ENCODE assay signal across 8 mouse cellular contexts in genomic region chr5:120567761-120568211, GRCm38 (mm10). TPM values are rescaled to one million over a fixed set of nuclear protein-coding genes. Genes with fewer than 3 reads are reported as not detected.
DNase-seq lines count a peak whose midpoint lies in the region; ATAC-seq and TF ChIP-seq lines count a peak whose summit lies in the region.

No protein-coding gene starts in this region.

- H3K4me2 ChIP-seq in lung, postnatal 0 days (replicated peaks; ENCODE audit: low read depth, low read length) = no peak overlapping the region
- peak overlapping the region; percentile 5; the same call in 1 of the 2 replicates for H3K4me2 ChIP-seq in intestine, embryonic 15.5 days (replicated peaks)

- H3K4me1 ChIP-seq in lung, postnatal 0 days (ENCODE audit: insufficient read depth, low read depth, low read length) = peaks cover 22% of the 10 kb centered on the region
- H3K4me1 ChIP-seq in intestine, embryonic 15.5 days (replicated peaks) = peaks cover 78% of the 10 kb centered on the region
- peaks cover 51% of the 10 kb centered on the region for H3K4me1 ChIP-seq in small intestine, adult 2 months (ENCODE audit: control insufficient read depth, insufficient read depth, insufficient read length, low read length)

- DNase-seq in cerebellum, adult 11 months = peak; percentile 54
- no peak for DNase-seq in lung, postnatal 0 days (ENCODE audit: low spot score)
- no peak for DNase-seq in lung, postnatal 36 days
- no peak for DNase-seq in MN1 (ENCODE audit: low spot score)

- no peaks in the 10 kb centered on the region for H3K27me3 ChIP-seq in lung, postnatal 0 days (replicated peaks; ENCODE audit: insufficient read depth, low read length)
- H3K27me3 ChIP-seq in intestine, embryonic 15.5 days (replicated peaks) = no peaks in the 10 kb centered on the region
- H3K27me3 ChIP-seq in small intestine, adult 2 months (ENCODE audit: control insufficient read depth, insufficient read depth, low read length) = no peaks in the 10 kb centered on the region

- no peak for ATAC-seq in cerebellum, adult (ENCODE audit: insufficient number of reproducible peaks, low FRiP score, low TSS enrichment)
- ATAC-seq in lung, postnatal 0 days = no peak
- no peak for ATAC-seq in intestine, embryonic 15.5 days
- ATAC-seq in monocyte, adult 5-6 weeks (replicated peaks; ENCODE audit: insufficient number of reproducible peaks, low FRiP score, low TSS enrichment, poor library complexity, severe bottlenecking) = no peak

- no peaks in the 10 kb centered on the region for H3K9me3 ChIP-seq in lung, postnatal 0 days (ENCODE audit: low read length)
- no peaks in the 10 kb centered on the region for H3K9me3 ChIP-seq in intestine, embryonic 15.5 days

- H3K36me3 ChIP-seq in lung, postnatal 0 days (ENCODE audit: insufficient read depth, low read length) = no peaks in the 10 kb centered on the region
- H3K36me3 ChIP-seq in intestine, embryonic 15.5 days = no peaks in the 10 kb centered on the region
- H3K36me3 ChIP-seq in small intestine, adult 2 months (ENCODE audit: control insufficient read depth, insufficient read depth, low read length) = no peaks in the 10 kb centered on the region; the same call in 1 of the 2 replicates

- 0 out of 2 replicates have a peak overlapping the region, but pooled peaks have one; percentile 51 for H3K27ac ChIP-seq in lung, postnatal 0 days (ENCODE audit: low read length)
- peak overlapping the region; percentile 76 for H3K27ac ChIP-seq in intestine, embryonic 15.5 days
- H3K27ac ChIP-seq in small intestine, adult 2 months (ENCODE audit: insufficient read depth, low read depth, low read length) = peak overlapping the region; percentile 9; the same call in 1 of the 2 replicates

- TF ChIP-seq POLR2A in small intestine, adult 2 months (IDR thresholded peaks at IDR 0.05; ENCODE audit: low read depth, low read length) = no peak

- no peak overlapping the region for H3K9ac ChIP-seq in lung, postnatal 0 days (replicated peaks; ENCODE audit: low read depth)
- peak overlapping the region; percentile 8; the same call in 1 of the 2 replicates for H3K9ac ChIP-seq in intestine, embryonic 15.5 days

- WGBS in lung, postnatal 0 days = 70% methylated on average over 14 of the region's 14 CpGs
- WGBS in intestine, embryonic 15.5 days = 52% methylated on average over 14 of the region's 14 CpGs
- WGBS in small intestine, adult 2 months = 86% methylated on average over 14 of the region's 14 CpGs

- H3K4me3 ChIP-seq in lung, postnatal 0 days (ENCODE audit: low read depth, low read length) = no peak overlapping the region
- H3K4me3 ChIP-seq in intestine, embryonic 15.5 days (replicated peaks) = no peak overlapping the region
- no peak overlapping the region for H3K4me3 ChIP-seq in small intestine, adult 2 months (ENCODE audit: low read depth, low read length)

- TF ChIP-seq EP300 in lung, postnatal 0 days (IDR thresholded peaks at IDR 0.05) = no peak

- no peak for TF ChIP-seq CTCF in lung, postnatal 0 days (IDR thresholded peaks at IDR 0.05)
- TF ChIP-seq CTCF in small intestine, adult 2 months (IDR thresholded peaks at IDR 0.05; ENCODE audit: extremely low read depth, insufficient read length, insufficient replicate concordance, low read depth, low read length) = no peak

RNA-seq across cellular contexts. Expression of gene Tpcn1, which starts 20.7 kb away (rescaled TPM):
- polyA plus RNA-seq in lung, postnatal 0 days (2015; fragmentation: Nextera tagmentation; extraction: Ambion mirVana) = 17.5 and 19.7 TPM in 2 replicates
- 25.3 and 26.8 TPM in 2 replicates for polyA plus RNA-seq in intestine, embryonic 15.5 days (2015; fragmentation: Nextera tagmentation; extraction: Ambion mirVana)
- 48.5 and 115 TPM in 2 replicates for polyA plus RNA-seq in small intestine, adult 2 months (2012; rRNA removed)
- total RNA-seq in monocyte, adult 5-6 weeks (2017) = 8.1 to 8.8 TPM (median 8.5 TPM) in 3 replicates

RNA-seq across cellular contexts. Expression of gene Iqcd, which starts 21.0 kb away (rescaled TPM):
- polyA plus RNA-seq in lung, postnatal 0 days (2015; fragmentation: Nextera tagmentation; extraction: Ambion mirVana) = 1.7 and 2.0 TPM in 2 replicates
- polyA plus RNA-seq in intestine, embryonic 15.5 days (2015; fragmentation: Nextera tagmentation; extraction: Ambion mirVana) = 0.28 and 0.40 TPM in 2 replicates
- 0.15 and 0.25 TPM in 2 replicates for polyA plus RNA-seq in small intestine, adult 2 months (2012; rRNA removed)
- 0.57 TPM in 1 of 3 replicates, not detected in the others for total RNA-seq in monocyte, adult 5-6 weeks (2017)

RNA-seq across cellular contexts. Expression of gene Rita1, which starts 44.6 kb away (rescaled TPM):
- polyA plus RNA-seq in lung, postnatal 0 days (2015; fragmentation: Nextera tagmentation; extraction: Ambion mirVana) = 9.9 and 10.0 TPM in 2 replicates
- polyA plus RNA-seq in intestine, embryonic 15.5 days (2015; fragmentation: Nextera tagmentation; extraction: Ambion mirVana) = 10.6 and 11.4 TPM in 2 replicates
- polyA plus RNA-seq in small intestine, adult 2 months (2012; rRNA removed) = 6.9 and 12.1 TPM in 2 replicates
- total RNA-seq in monocyte, adult 5-6 weeks (2017) = 0.43 to 4.0 TPM (median 1.1 TPM) in 3 replicates

RNA-seq across cellular contexts. Expression of gene Ddx54, which starts 44.8 kb away (rescaled TPM):
- 24.9 and 25.4 TPM in 2 replicates for polyA plus RNA-seq in lung, postnatal 0 days (2015; fragmentation: Nextera tagmentation; extraction: Ambion mirVana)
- 47.5 and 49.3 TPM in 2 replicates for polyA plus RNA-seq in intestine, embryonic 15.5 days (2015; fragmentation: Nextera tagmentation; extraction: Ambion mirVana)
- 23.1 and 44.6 TPM in 2 replicates for polyA plus RNA-seq in small intestine, adult 2 months (2012; rRNA removed)
- 42.2 to 59.5 TPM (median 55.9 TPM) in 3 replicates for total RNA-seq in monocyte, adult 5-6 weeks (2017)

RNA-seq across cellular contexts. Expression of gene Slc8b1, which starts 56.8 kb away (rescaled TPM):
- polyA plus RNA-seq in lung, postnatal 0 days (2015; fragmentation: Nextera tagmentation; extraction: Ambion mirVana) = 12.1 and 14.7 TPM in 2 replicates
- polyA plus RNA-seq in intestine, embryonic 15.5 days (2015; fragmentation: Nextera tagmentation; extraction: Ambion mirVana) = 6.2 and 6.6 TPM in 2 replicates
- 8.0 and 12.1 TPM in 2 replicates for polyA plus RNA-seq in small intestine, adult 2 months (2012; rRNA removed)
- 72.9 to 104 TPM (median 90.4 TPM) in 3 replicates for total RNA-seq in monocyte, adult 5-6 weeks (2017)

Comparison
In these comparisons a context has a peak if more than half of its experiments do, and no peak if none do; other contexts are left out.
1. H3K27ac ChIP-seq: peak in every context shown above with its lines; median percentile 76 in intestine, embryonic 15.5 days; 51 in lung, postnatal 0 days; 9 in small intestine, adult 2 months.